Mouse (Mus musculus) megakaryocyte-erythroid progenitor cell, adult 5 weeks (primary cell): Measurements from ENCODE around the gene Zfp768. TPM values are rescaled to one million over a fixed set of nuclear protein-coding genes. Genes with fewer than 3 reads are reported as not detected.

Experiments
- polyA plus RNA-seq: library from polyadenylated mRNA; stranded (reverse); fragments of >175 nt; gene quantifications from 2 replicates; pipeline ENCODE4 v1.2.3, GENCODE M21; 2012

The Zfp768 gene
- polyA plus RNA-seq: 29.2 and 33.9 TPM in 2 replicates

DNA sequence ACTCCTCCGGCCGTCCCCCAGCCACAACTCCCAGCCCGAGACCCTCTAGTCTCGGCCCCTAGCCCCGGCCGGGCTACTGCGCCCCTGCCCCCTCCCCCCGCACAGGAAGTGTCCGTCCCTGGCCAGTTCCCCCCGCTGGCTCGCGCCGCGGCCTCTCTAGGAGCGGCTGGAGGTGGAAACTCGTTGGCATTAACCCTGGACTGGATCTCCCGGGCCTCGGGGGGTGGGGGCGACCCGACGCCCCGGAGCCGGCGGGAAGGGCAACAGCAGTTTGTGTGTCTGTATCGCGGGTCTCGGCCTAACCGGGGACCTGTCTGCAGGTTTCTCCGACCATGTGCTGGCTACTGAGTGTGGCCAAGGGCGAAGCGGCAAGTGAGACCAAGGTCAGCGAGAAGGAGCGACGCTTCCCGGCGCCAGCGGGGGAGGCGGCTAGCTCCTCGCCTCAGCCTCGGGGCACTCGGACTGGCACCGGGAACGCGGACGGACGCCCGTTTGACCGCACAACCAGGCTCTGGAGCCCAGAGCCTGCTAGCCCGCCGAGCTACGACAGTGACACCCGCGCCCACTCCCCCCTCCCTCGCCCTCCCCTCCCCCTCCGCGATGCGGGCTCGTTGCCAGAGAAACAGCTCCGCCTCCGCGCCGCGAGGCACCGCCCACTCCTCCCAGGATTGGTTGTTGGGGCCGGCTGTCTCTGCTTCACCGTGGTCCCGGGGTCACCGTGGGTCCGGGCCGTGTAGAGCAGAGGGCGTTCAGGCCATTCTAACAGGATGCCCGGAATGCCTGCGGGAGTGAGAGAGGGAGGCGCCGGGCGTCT is at the start of gene Zfp768:
TSS of gene Zfp768 (minus strand) at position 78 of the 814 bp plus-strand sequence.

DNA sequence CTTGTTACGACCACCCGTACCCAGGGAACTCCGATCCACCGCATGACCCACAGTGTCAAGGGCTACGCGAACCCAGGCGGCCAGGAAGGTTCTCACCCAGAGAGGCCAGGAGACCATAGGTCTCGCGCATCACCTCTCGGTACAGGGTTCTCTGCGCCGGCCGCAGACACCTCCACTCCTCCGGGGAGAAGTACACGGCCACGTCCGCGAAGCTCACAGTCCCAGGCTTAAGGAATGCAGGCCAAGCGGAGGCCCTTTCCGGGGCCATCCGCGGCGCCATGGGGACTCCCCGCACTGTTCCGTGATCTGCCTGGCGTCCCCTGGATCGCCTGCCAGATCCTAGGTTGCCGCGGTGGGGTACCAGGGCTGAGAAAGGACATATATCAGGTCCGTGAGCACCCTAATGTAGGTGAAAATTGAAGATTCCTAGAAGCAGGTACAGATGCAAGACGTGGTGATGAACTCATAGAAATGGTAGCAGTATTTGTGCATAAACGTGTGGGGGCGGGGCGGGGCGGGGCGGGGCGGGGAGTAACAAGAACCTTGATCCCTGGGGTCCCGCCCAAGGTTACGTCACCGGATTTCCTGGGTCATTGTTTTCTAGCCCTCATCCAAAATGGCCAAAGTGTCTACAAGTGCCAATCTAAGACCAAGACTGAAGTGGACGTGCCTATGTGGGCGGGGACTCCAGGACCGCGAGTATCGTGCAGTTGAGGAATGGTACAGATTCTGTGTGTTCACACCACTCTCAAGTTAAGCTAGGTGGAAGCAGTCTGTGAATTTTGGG is 48.0 kb upstream of the Zfp768 start, which contains the start of gene E430018J23Rik:
TSS of gene E430018J23Rik (minus strand) at position 473 of the 787 bp plus-strand sequence.

DNA sequence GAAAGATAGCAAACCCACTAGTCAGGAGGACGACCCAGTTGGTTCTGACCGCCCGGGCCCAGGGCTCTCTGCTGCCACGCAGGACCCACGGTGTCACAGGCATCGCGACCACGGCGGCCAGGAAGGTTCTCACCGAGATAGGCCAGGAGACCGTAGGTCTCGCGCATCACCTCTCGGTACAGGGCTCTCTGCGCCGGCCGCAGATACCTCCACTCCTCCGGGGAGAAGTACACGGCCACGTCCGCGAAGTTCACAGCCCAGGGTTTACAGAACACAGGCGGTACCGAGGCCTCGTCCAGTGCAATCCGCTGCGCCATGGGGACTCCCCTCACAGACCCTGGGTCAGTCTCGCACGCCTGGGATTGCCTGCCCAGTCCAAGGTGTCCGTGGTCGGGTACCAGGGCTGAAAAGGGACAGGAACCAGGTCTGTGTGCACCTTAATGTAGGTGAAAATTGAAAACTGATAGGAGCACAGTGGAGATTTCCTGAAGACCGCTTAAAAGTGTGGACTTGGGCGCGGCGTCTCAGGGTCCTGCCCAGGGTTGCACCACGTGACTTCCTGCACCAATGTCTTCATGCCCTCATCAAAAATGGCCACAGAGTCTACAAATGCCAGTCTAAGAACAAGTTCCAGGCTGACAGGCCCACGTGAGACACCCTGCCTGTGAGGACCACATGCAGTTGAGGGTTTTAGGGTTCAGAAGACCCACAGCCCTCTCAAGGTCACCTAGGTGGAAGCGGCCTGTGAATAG is 41.4 kb upstream of the Zfp768 start, which contains the start of gene 9130019O22Rik:
TSS of gene 9130019O22Rik (minus strand) at position 526 of the 752 bp plus-strand sequence.

DNA sequence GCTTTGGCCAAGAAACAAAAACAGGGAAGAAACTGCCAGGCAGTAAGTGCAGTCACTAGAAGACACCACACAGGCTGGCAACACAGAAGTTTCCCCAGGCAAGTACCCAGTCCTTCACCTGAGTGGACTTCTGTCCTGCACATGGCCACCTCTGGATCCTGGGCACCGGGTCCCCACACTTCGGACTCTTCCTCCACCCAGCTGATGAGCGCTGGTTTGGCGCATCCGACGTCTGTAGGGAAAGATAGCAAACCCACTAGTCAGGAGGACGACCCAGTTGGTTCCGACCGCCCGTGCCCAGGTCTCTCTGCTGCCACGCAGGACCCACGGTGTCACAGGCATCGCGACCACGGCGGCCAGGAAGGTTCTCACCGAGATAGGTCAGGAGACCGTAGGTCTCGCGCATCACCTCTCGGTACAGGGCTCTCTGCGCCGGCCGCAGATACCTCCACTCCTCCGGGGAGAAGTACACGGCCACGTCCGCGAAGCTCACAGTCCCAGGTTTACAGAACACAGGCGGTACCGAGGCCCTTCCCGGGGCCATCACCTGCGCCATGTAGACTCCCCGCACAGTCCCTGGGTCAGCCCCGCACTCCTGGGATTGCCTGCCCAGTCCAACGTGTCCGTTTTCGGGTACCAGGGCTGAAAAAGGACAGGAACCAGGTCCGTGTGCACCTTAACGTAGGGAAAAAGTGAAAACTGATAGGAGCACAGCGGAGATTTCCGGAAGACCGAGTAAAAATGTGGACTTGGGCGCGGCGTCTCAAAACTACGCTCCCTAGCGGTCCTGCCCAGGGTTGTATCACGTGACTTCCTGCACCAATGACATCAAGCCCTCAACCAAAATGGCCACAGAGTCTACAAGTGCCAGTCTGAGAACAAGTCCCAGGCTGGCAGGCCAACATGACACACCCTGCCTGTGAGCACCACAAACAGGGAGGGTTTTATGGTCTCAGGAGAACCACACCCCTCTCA is 30.2 kb upstream of the Zfp768 start, which contains the start of gene Zfp747:
TSS of gene Zfp747 (minus strand) at position 780 of the 975 bp plus-strand sequence.

DNA sequence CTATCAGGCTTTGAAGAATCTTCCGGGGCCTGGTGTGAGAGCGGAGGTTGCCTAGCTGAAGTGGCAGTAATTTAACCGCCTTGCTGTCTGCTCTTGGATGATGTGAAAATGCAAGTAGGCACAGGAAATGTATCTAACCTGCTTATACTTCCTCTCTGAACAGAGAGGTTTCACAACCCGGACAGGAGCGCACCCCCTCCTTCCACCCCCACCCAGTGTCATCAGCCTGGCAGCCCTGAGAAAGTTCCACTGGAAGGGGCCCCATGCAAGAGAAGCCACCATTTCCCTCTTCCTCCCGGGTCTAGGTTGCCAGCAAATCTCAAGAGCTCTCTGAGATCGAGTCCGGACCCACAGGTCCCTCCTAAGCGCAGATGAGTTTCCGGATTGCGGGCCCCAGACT is 49.3 kb downstream of the Zfp768 start, which contains the start of gene Itgal:
TSS of gene Itgal (plus strand) at position 163 of the 400 bp plus-strand sequence.

Other genes starting within 250 kb of the Zfp768 start
- gene Qprt, start 223.4 kb downstream of the Zfp768 start, polyA plus RNA-seq: 1.9 and 3.5 TPM in 2 replicates
- gene Spn, start 207.8 kb downstream of the Zfp768 start, polyA plus RNA-seq: 137 and 157 TPM in 2 replicates
- gene Cd2bp2, start 149.5 kb downstream of the Zfp768 start, polyA plus RNA-seq: 56.3 and 72.8 TPM in 2 replicates
- gene Tbc1d10b, start 137.1 kb downstream of the Zfp768 start, polyA plus RNA-seq: 65.6 and 68.1 TPM in 2 replicates
- 1.6 and 3.1 TPM in 2 replicates for gene Mylpf, start 136.7 kb downstream of the Zfp768 start, polyA plus RNA-seq
- 21.1 and 24.7 TPM in 2 replicates for gene Zfp553, start 112.5 kb downstream of the Zfp768 start, polyA plus RNA-seq
- 148 and 225 TPM in 2 replicates for gene Sept1, start 112.5 kb downstream of the Zfp768 start, polyA plus RNA-seq
- gene Zfp771, start 101.3 kb downstream of the Zfp768 start, polyA plus RNA-seq: 82.3 and 89.5 TPM in 2 replicates
- gene Dctpp1, start 84.9 kb downstream of the Zfp768 start, polyA plus RNA-seq: 154 and 169 TPM in 2 replicates
- gene Sephs2, start 71.5 kb downstream of the Zfp768 start, polyA plus RNA-seq: 27.0 and 35.1 TPM in 2 replicates
- gene Itgal, start 49.3 kb downstream of the Zfp768 start, polyA plus RNA-seq: 25.1 and 29.6 TPM in 2 replicates
- gene Zfp747, start 30.5 kb upstream of the Zfp768 start, polyA plus RNA-seq: 5.6 and 7.2 TPM in 2 replicates
- 0.43 and 0.74 TPM in 2 replicates for gene 9130019O22Rik, start 41.6 kb upstream of the Zfp768 start, polyA plus RNA-seq
- gene E430018J23Rik, start 48.0 kb upstream of the Zfp768 start, polyA plus RNA-seq: 8.6 and 11.3 TPM in 2 replicates
- gene Zfp764, start 61.2 kb upstream of the Zfp768 start, polyA plus RNA-seq: 1.5 and 1.8 TPM in 2 replicates
- 11.3 and 11.9 TPM in 2 replicates for gene Zfp688, start 76.5 kb upstream of the Zfp768 start, polyA plus RNA-seq
- gene Zfp689, start 103.6 kb upstream of the Zfp768 start, polyA plus RNA-seq: 11.6 and 13.2 TPM in 2 replicates
- 92.8 and 98.3 TPM in 2 replicates for gene Prr14, start 114.0 kb upstream of the Zfp768 start, polyA plus RNA-seq
- gene Fbrs, start 133.6 kb upstream of the Zfp768 start, polyA plus RNA-seq: 625 and 719 TPM in 2 replicates
- 35.3 and 51.2 TPM in 2 replicates for gene Srcap, start 166.4 kb upstream of the Zfp768 start, polyA plus RNA-seq
- 30.8 and 43.6 TPM in 2 replicates for gene Gm42715, start 174.0 kb upstream of the Zfp768 start, polyA plus RNA-seq
- gene Tmem265, start 215.8 kb upstream of the Zfp768 start, polyA plus RNA-seq: 1.3 and 2.0 TPM in 2 replicates
- gene Phkg2, start 227.8 kb upstream of the Zfp768 start, polyA plus RNA-seq: 75.3 and 94.9 TPM in 2 replicates
- 2.8 and 5.3 TPM in 2 replicates for gene Ccdc189, start 243.0 kb upstream of the Zfp768 start, polyA plus RNA-seq
- 51.4 and 68.4 TPM in 2 replicates for gene Rnf40, start 243.2 kb upstream of the Zfp768 start, polyA plus RNA-seq